Mouse (Mus musculus) neutrophil, adult 5-6 weeks (primary cell): Measurements from ENCODE around the gene Hspa8. TPM values are rescaled to one million over a fixed set of nuclear protein-coding genes. Genes with fewer than 3 reads are reported as not detected.

ENCODE experiments used
- total RNA-seq: library from RNA; stranded (forward); fragments of 200-1000 nt; gene quantifications from 2 replicates; pipeline ENCODE4 v1.2.3, GENCODE M21; 2017

Hspa8 gene
- total RNA-seq, 1 experiment from 2014 or later = 1,488 TPM

Other genes with a start within 250 kb of the Hspa8 start
- gene Gm21915, start 130.4 kb upstream of the Hspa8 start, total RNA-seq = not detected in 2 replicates
- 0.25 and 0.81 TPM in 2 replicates for gene Clmp, start 115.0 kb upstream of the Hspa8 start, total RNA-seq
- gene Bsx, start 73.1 kb downstream of the Hspa8 start, total RNA-seq = not detected in 2 replicates
- not detected in 2 replicates for gene Jhy, start 163.1 kb downstream of the Hspa8 start, total RNA-seq
- gene Crtam, start 203.6 kb downstream of the Hspa8 start, total RNA-seq = 2.1 TPM in 2 replicates